Mouse (Mus musculus) ES-Bruce4 (cell line): Measurements from ENCODE around the gene Maml3.

ENCODE experiments used
- CTCF ChIP-seq: IDR thresholded peaks from one replicate; pipeline ENCODE4 v1.8.1; 2011; ENCODE audit warnings: low read depth, low read length
- POLR2A ChIP-seq: IDR thresholded peaks from one replicate; pipeline ENCODE4 v1.8.1; 2011; ENCODE audit warnings: low read length; ENCODE audit not compliant: insufficient read depth

GRCm38 (mm10) chr3:51885920-51886319 lies 219.0 kb downstream of the Maml3 start:
- TF ChIP-seq POLR2A (no peak), CTCF (no peak)
